Mouse (Mus musculus): ENCODE results near the gene Tbc1d9.
"Not testable (repeated sequence)": the region's sequence is repeated elsewhere in the genome, so short reads cannot be mapped to it uniquely, and the experiment has no call there.

Tbc1d9 gene

DNA sequence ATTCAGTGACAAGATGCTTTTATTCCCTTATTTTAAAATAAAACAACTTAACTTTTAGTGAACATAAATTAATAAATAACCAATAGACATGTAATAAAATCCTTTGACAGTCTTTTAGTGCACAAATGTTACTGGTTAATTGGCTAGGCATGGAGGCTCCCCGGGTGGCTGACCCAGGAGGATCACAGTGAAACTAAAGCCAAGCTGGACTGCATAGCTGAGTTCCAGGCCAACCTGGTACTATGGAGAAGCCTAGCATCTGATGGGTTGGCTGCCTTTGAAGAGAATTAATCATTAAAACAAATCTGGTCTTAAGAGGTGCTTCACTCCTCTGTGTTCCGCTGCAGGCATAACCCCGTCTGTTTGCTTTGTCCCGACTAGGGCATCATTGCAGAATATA, 67.9 kb downstream of the Tbc1d9 start:
- DNase-seq (ENCODE audit: low read depth), result no peak

- DNase-seq (ENCODE audit: low read depth), result no peak
Observed at GRCm38 (mm10) chr8:83239341-83239740, 74.2 kb downstream of the Tbc1d9 start.

DNA sequence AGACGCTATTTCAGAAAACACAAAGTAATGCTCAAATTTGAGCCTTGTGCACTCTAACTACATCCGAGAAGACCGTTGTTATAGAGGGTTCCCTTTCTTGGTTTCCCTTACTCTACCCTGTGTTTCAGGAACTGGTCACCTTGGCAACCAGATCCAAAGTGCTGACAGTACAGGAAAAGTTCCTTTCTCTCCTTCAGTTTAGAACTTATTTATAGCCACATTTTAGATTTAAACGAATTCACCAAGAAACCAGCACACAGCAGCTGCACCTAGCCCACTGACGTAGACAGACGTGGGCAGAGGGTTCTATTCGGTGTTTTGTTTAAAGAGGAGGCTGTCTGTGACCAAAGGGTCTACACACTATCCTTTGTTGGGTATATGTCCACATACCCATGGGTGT, 79.0 kb downstream of the Tbc1d9 start:
- no peak for DNase-seq (ENCODE audit: low read depth)

GRCm38 (mm10) chr8:83250858-83251257, 85.7 kb downstream of the Tbc1d9 start:
- no peak for DNase-seq (ENCODE audit: low read depth)

DNA sequence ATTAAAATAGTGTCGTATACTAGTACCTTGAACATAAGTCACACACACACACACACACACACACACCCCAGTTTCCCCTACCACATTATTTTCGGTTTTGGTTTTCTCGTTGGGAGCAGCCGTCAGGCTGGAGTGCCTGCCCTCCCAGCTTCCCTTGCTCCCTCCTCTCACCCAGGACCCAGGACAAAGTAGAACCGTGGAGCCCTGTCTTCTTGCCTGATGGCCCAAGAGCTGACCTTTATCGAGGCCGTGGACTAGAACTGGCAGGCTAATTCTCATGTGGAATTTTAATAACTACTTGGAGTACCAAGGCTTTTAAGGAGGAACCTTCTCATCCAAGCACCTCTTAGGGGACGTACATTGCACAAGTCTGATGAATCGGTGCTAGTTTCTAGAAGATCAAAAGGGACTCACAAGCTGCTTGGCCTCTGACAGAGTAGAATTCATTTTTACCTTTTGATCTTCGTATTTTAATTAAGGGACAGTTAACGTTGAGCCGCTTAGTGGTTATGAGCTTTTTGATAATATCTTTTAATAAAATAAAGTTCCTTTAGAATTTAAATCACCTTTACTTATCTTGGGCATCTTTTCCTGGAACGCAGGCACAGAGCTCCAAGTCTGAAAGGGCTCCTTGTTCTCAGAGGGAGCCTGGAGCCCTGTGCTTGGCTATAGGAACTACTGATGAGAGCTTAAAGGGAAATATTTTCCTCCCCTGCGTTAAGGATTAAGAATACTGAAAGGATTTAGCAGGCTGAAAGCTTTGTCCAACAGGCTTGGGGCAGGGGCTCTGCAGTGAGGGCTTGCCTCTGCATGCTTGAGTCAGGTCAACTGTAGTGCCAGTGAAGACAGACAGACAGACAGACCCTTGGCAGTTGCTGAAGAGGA, 86.5 kb downstream of the Tbc1d9 start:
- no peak for DNase-seq (ENCODE audit: low read depth)

DNA sequence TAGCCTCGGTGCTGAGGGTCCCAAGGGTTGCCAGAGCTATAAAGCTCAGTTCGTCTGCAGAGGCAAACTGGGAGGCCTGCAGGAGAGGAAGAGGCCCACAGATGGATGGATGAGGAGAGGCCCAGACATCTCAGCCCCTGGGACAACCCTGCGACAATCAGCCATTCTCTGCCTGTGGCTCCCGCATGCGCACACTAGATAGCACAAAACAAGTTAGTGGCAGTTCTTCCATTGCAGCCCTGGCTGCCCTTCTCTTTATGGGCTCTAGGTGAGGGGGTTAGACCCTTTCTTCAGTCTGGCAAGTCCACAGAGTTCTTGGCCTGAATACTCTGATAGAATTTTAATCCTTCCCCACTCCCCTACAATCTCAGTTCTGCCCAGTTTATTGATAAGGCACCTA, 87.6 kb downstream of the Tbc1d9 start:
- DNase-seq (ENCODE audit: low read depth), result no peak

GRCm38 (mm10) chr8:83257631-83258030, 92.5 kb downstream of the Tbc1d9 start:
- no peak for DNase-seq (ENCODE audit: low read depth)

DNA sequence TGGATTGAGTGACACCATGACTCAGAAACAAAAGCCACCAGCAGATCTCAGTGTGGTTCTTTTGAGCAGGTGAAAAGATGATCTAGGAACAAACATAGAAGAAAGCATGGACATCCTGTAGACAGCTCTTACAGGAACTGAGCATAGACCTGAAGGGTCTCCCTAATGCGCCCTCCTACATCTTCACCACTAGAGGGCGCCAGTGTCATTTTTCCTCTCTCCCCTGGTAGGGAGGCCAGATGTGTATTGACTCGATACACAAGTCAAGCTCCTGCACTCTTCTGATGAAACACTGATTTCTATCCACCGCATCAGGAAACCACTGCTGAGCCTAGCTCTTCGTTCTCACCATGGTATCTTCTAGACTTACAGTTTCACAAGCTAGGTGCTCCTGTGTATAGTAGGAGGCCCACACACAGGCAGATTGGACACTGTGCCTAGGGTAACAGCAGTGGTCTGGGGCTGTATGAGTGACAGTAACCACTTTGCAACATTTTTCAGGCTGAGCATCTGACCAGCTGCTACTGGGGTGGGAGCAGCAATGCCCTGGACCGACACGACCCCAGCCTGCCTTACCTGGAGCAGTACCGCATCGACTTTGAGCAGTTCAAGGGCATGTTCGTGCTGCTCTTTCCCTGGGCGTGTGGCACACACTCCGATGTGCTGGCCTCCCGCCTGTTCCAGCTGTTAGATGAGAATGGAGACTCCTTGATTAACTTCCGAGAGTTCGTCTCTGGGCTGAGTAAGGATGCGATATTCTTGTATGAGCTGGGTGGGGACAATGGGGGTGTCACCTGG, 95.5 kb downstream of the Tbc1d9 start:
- peak; percentile 33 for DNase-seq (ENCODE audit: low read depth)

GRCm38 (mm10) chr8:83271172-83271571, 106.0 kb downstream of the Tbc1d9 start:
- DNase-seq (ENCODE audit: low read depth), result no peak

GRCm38 (mm10) chr8:83272464-83272863, 107.3 kb downstream of the Tbc1d9 start:
- DNase-seq (ENCODE audit: low read depth), result no peak

- no peak for DNase-seq (ENCODE audit: low read depth)
Observed at GRCm38 (mm10) chr8:83274470-83274869, 109.3 kb downstream of the Tbc1d9 start.

DNA sequence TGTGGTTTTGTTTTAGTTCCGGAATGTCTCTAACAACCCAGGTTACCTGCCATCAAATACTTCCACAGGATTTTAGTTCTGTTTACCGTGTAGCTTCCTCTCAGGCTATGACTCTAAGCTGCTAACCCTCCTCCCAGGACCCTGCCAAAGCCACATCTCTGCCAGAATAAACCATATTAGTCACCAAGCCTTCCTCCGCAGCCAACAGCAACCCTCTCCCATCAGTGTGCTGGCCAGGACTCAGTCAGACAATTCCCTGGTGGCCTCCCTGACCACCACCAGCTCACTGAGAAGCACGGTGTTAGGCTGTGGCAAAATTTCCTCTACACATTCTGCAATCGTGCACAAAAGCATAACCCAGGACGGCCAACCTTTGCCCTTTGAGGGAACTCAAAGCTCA, 113.3 kb downstream of the Tbc1d9 start:
- DNase-seq (ENCODE audit: low read depth), result no peak

DNA sequence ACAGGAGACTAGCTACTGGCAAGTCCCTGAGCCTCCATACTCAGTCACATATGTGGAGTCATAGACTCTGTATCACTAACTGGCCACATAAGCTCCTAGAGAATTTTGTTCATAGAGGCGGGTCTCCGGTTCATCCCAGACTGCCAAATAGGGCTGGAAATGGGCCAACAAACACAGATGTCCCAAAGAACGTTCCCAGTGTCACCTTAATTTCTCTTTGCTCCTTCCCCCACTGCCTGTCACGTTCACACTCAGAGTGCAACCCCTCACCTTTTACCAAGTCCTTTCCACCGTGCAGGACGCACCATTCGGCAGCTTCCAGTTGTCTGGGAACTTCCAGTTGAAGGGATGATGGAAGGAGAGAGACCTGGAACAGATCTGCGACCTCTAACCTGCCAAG, 120.2 kb downstream of the Tbc1d9 start:
- DNase-seq (ENCODE audit: low read depth), result no peak

DNA sequence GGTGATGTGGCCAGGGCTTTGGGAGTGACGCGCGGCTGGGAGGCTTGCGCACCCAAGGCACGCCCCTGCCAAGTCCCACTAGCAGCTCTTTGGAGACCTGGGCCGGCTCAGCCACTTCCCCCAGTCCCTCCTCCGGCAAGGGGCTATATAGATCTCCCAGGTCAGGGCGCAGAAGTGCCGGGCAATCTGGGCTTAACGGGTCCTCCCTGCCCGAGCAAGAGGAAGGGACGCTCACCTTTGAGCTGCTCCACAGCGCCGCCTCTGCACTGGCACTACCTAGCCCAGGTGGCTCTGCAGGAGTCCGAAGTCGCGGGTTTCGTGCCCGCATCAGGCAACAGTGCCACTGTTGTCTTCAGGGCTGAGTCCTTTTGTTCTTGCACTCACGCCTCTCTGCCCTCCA, 125.0 kb downstream of the Tbc1d9 start, which contains the start of gene Ucp1:
Gene Ucp1, plus strand, starts transcription at position 177 of the 400 bp plus-strand sequence.
- no peak for DNase-seq (ENCODE audit: low read depth)

DNA sequence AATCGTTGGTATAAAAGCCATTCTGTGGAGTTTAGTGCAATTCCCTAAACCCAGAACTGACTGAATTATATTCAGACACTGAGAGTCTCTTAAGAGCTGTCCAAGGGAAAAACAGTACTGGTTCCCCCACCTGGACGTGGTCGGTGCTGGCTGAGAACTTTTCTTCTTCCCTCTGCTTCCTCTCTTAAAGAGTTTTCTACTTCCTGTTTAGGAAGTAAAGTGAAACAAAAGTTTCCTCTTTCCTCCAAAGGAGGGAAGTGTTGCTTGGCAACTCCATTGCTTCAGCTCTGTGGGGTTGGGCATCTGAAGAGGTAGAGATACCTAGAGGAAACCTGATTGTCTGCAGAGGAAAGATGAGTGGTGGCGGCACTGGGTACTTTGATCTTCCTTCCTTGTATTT, 132.2 kb downstream of the Tbc1d9 start:
- no peak for DNase-seq (ENCODE audit: low read depth)

GRCm38 (mm10) chr8:83300135-83300534, 135.0 kb downstream of the Tbc1d9 start:
- DNase-seq (ENCODE audit: low read depth), result no peak

DNA sequence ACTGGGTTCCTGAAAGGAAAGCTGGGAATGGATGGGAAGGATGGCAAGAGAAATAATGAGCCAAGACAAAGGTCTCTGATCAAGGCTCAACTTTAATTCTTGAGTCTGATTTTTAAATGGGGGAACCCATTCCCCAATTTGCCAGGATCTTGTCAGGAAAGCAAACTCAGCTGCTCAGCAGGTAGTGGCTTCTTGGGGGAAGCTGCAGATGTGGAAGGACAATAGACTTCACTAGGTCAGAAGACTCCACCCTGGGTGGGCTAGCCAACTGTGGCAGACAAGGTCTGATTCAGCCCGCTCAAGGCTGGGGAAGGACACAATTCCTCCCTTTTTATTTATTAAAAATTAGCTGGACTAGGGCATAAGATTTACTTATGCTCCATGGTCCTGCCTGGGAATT, 139.8 kb downstream of the Tbc1d9 start:
- no peak for DNase-seq (ENCODE audit: low read depth)

DNA sequence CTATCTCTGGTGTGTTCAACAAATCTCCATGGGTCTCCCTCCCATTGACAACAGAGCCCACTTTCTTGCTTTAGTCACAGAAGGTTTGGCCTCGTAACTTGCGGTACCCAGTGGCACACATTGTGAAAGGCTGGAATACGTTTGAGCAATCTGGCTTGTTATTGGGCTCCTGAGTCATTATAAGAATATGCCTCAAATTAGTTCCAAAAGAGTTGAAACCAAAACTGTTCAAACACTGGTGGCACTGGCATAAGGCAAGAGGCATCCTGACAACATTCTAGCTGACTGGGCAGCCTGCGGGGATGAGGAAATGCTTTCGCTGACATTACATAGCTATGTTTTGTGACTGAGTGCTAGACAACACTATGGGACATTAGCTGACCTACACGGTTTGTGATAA, 144.7 kb downstream of the Tbc1d9 start:
- DNase-seq (ENCODE audit: low read depth), result no peak

DNA sequence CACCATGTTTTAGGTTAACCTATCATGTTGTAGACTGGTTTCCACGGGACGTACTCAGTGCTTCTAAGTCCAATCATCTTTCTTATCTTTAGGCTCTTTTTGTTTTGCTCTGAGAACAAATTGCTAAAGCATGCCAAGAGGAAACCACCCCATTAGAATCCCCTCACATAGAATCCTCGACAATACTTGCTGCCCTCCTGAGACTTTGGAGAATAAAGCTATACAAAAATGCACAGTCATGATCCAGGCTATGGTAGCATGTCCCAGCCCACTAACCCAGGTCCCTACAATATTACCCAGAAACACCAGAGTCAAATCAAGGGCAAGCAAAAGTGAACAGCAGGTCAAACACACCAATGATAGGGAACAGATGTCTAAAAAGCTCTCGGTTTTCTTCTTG, 149.9 kb downstream of the Tbc1d9 start:
- not testable (repeated sequence) for DNase-seq (ENCODE audit: low read depth)

DNA sequence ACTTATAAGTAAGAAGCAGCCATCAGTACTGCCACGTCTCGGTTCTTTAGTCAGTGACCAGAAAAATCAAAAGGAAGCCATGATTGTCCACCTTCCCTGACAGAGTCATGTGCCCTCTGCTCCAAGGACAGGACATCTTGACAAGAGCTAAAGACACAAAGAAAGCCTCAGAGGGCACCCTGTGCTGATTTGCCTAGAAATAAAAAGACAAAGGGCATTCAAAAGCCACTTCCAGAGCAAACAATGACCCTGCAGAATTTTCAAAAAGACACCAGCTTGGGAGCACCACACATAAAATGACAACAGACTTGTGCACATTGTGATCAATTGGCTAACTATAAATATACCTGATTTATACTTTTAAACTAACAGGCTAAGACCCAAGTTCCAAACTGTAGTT, 150.5 kb downstream of the Tbc1d9 start:
- no peak for DNase-seq (ENCODE audit: low read depth)

- no peak for DNase-seq (ENCODE audit: low read depth)
Observed at GRCm38 (mm10) chr8:83320543-83320942, 155.4 kb downstream of the Tbc1d9 start.

- DNase-seq (ENCODE audit: low read depth), result no peak
Observed at GRCm38 (mm10) chr8:83322374-83322773, 157.2 kb downstream of the Tbc1d9 start.
